Mouse (Mus musculus) ovary, postnatal 10 days (tissue): ENCODE measurements around the gene Cdc42bpb.

Experiments
- DNase-seq: peaks from one replicate; pipeline ENCODE4 v3.0.0; 2022; ENCODE audit warnings: low spot score

Gene Cdc42bpb

GRCm38 (mm10) chr12:111377376-111377973 is at the start of gene Cdc42bpb:
Cdc42bpb (minus strand) TSS chr12:111377718.
- DNase-seq, result peak; percentile 78

- DNase-seq, result peak; percentile 96
Measured at GRCm38 (mm10) chr12:111425789-111426460, 48.4 kb upstream of the Cdc42bpb start.

GRCm38 (mm10) chr12:111425258-111425657 is 47.7 kb upstream of the Cdc42bpb start:
- peak; percentile 79 for DNase-seq

- no peak for DNase-seq
Measured at GRCm38 (mm10) chr12:111424547-111424946, 47.0 kb upstream of the Cdc42bpb start.

GRCm38 (mm10) chr12:111423570-111424129 is 46.1 kb upstream of the Cdc42bpb start:
- DNase-seq, result no peak

GRCm38 (mm10) chr12:111422852-111423251 is 45.3 kb upstream of the Cdc42bpb start:
- DNase-seq, result no peak

GRCm38 (mm10) chr12:111420946-111421709 is 43.6 kb upstream of the Cdc42bpb start:
- no peak for DNase-seq

- no peak for DNase-seq
Measured at GRCm38 (mm10) chr12:111419918-111420317, 42.4 kb upstream of the Cdc42bpb start.

GRCm38 (mm10) chr12:111416921-111417779 is 39.6 kb upstream of the Cdc42bpb start, which contains the start of gene Exoc3l4:
Exoc3l4 (plus strand) TSS chr12:111417017.
- no peak for DNase-seq

GRCm38 (mm10) chr12:111413300-111413699 is 35.8 kb upstream of the Cdc42bpb start:
- DNase-seq, result peak; percentile 75

GRCm38 (mm10) chr12:111412581-111413284 is 35.2 kb upstream of the Cdc42bpb start:
- no peak for DNase-seq

- DNase-seq, result no peak
Measured at GRCm38 (mm10) chr12:111411631-111412355, 34.3 kb upstream of the Cdc42bpb start.

- DNase-seq, result no peak
Measured at GRCm38 (mm10) chr12:111409583-111409982, 32.1 kb upstream of the Cdc42bpb start.

- no peak for DNase-seq
Measured at GRCm38 (mm10) chr12:111406622-111407021, 29.1 kb upstream of the Cdc42bpb start, which contains the start of gene Lbhd2. Lbhd2 (plus strand) TSS chr12:111406809.

GRCm38 (mm10) chr12:111404880-111405279 is 27.4 kb upstream of the Cdc42bpb start:
- no peak for DNase-seq

- no peak for DNase-seq
Measured at GRCm38 (mm10) chr12:111401454-111402184, 24.1 kb upstream of the Cdc42bpb start.

- no peak for DNase-seq
Measured at GRCm38 (mm10) chr12:111396997-111397396, 19.5 kb upstream of the Cdc42bpb start.

- DNase-seq, result no peak
Measured at GRCm38 (mm10) chr12:111394008-111394407, 16.5 kb upstream of the Cdc42bpb start.

- no peak for DNase-seq
Measured at GRCm38 (mm10) chr12:111387146-111387545, 9.6 kb upstream of the Cdc42bpb start.
